Mouse (Mus musculus) forebrain, embryonic 13.5 days (tissue): ENCODE data around the gene Wwp2. TPM values are rescaled to one million over a fixed set of nuclear protein-coding genes. Genes with fewer than 3 reads are reported as not detected.

ENCODE experiments used
- ATAC-seq: fragments of 200-750 bp; cut with Nextera tagmentation; 2 replicates; pipeline ENCODE4 v1.8.0; 2017
- H3K27ac ChIP-seq: fragments of 300-500 bp; sonication (generic); 2 replicates; pipeline ENCODE4 v1.5.1; 2015; ENCODE audit warnings: inconsistent platforms, mild to moderate bottlenecking, moderate library complexity
- H3K27me3 ChIP-seq: fragments of 300-500 bp; sonication (generic); 2 replicates; pipeline ENCODE4 v1.6.1; 2015; ENCODE audit warnings: mild to moderate bottlenecking, inconsistent platforms
- H3K36me3 ChIP-seq: fragments of 300-500 bp; sonication (generic); 2 replicates; pipeline ENCODE4 v1.6.1; 2015; ENCODE audit warnings: mild to moderate bottlenecking, inconsistent platforms; ENCODE audit not compliant: poor library complexity, severe bottlenecking
- H3K4me1 ChIP-seq: fragments of 300-500 bp; sonication (generic); 2 replicates; pipeline ENCODE4 v1.6.1; 2015; ENCODE audit warnings: inconsistent platforms
- H3K4me2 ChIP-seq: fragments of 300-500 bp; sonication (generic); 2 replicates; pipeline ENCODE4 v1.6.1; 2015; ENCODE audit warnings: inconsistent platforms, mild to moderate bottlenecking, moderate library complexity
- H3K4me3 ChIP-seq: fragments of 300-500 bp; sonication (generic); 2 replicates; pipeline ENCODE4 v1.5.1; 2015; ENCODE audit warnings: mild to moderate bottlenecking, inconsistent platforms
- H3K9ac ChIP-seq: fragments of 300-500 bp; sonication (generic); 2 replicates; pipeline ENCODE4 v1.6.1; 2015; ENCODE audit warnings: mild to moderate bottlenecking, inconsistent platforms
- H3K9me3 ChIP-seq: fragments of 300-500 bp; sonication (generic); replicated peaks from 2 replicates; pipeline ENCODE4 v1.6.1; 2016; ENCODE audit warnings: inconsistent platforms
- WGBS: fragments of 180-500 bp; shearing (Covaris S2); methylation state at CpG from one replicate; pipeline ENCODE4 v1.1.7; 2015; 5-methylcytosine and 5-hydroxymethylcytosine counted together
- polyA plus RNA-seq: library from polyadenylated mRNA; unstranded; fragments of >200 nt; fragmentation: Nextera tagmentation; extraction: Ambion mirVana; gene quantifications from 2 replicates; pipeline ENCODE4 v1.2.1, GENCODE M21; 2015

The Wwp2 gene
- polyA plus RNA-seq, 1 experiment from 2014 or later, result 40.8 TPM

- H3K27me3 ChIP-seq, result no peaks in the 10 kb centered on the region
- H3K27ac ChIP-seq, result no peak overlapping the region
- no peak overlapping the region for H3K4me3 ChIP-seq
- H3K9me3 ChIP-seq, result no peaks in the 10 kb centered on the region
- ATAC-seq, result no peak
- 83% methylated on average over 4 of the region's 4 CpGs for WGBS
- H3K36me3 ChIP-seq, result peaks cover 9% of the 10 kb centered on the region
- no peak overlapping the region for H3K9ac ChIP-seq
- no peak overlapping the region for H3K4me2 ChIP-seq
- H3K4me1 ChIP-seq, result peaks cover 19% of the 10 kb centered on the region
These were observed 32.1 kb upstream of the Wwp2 start for GRCm38 (mm10) chr8:107404057-107404456.

- peaks cover 14% of the 10 kb centered on the region; the same call in 1 of the 2 replicates for H3K4me1 ChIP-seq
- H3K27ac ChIP-seq, result no peak overlapping the region
- no peaks in the 10 kb centered on the region for H3K27me3 ChIP-seq
- H3K4me3 ChIP-seq, result no peak overlapping the region
- no peak for ATAC-seq
- H3K36me3 ChIP-seq, result peaks cover 26% of the 10 kb centered on the region
- 64% methylated on average over 3 of the region's 3 CpGs for WGBS
- H3K9me3 ChIP-seq, result no peaks in the 10 kb centered on the region
- no peak overlapping the region for H3K9ac ChIP-seq
- no peak overlapping the region for H3K4me2 ChIP-seq
These were observed 30.2 kb upstream of the Wwp2 start for GRCm38 (mm10) chr8:107405935-107406334.

GRCm38 (mm10) chr8:107411391-107411790 lies 24.8 kb upstream of the Wwp2 start:
- Histone ChIP-seq H3K4me1 (no peaks in the 10 kb centered on the region), H3K27ac (no peak overlapping the region), H3K36me3 (peaks cover 80% of the 10 kb centered on the region), H3K4me2 (no peak overlapping the region), H3K9me3 (no peaks in the 10 kb centered on the region), H3K4me3 (no peak overlapping the region), H3K27me3 (no peaks in the 10 kb centered on the region), H3K9ac (no peak overlapping the region)
- 71% methylated on average over 4 of the region's 4 CpGs for WGBS
- ATAC-seq, result no peak

GRCm38 (mm10) chr8:107412552-107412951 lies 23.6 kb upstream of the Wwp2 start:
- Histone ChIP-seq H3K36me3 (peaks cover 92% of the 10 kb centered on the region), H3K4me1 (no peaks in the 10 kb centered on the region), H3K9me3 (no peaks in the 10 kb centered on the region), H3K4me2 (no peak overlapping the region), H3K9ac (no peak overlapping the region), H3K4me3 (no peak overlapping the region), H3K27me3 (no peaks in the 10 kb centered on the region), H3K27ac (no peak overlapping the region)
- ATAC-seq, result no peak
- 91% methylated on average over 8 of the region's 8 CpGs for WGBS

- Histone ChIP-seq H3K9ac (no peak overlapping the region), H3K27ac (no peak overlapping the region), H3K4me1 (no peaks in the 10 kb centered on the region), H3K27me3 (no peaks in the 10 kb centered on the region), H3K4me3 (no peak overlapping the region), H3K36me3 (peaks cover 98% of the 10 kb centered on the region), H3K9me3 (no peaks in the 10 kb centered on the region), H3K4me2 (no peak overlapping the region)
- WGBS, result 88% methylated on average over 10 of the region's 10 CpGs
- no peak for ATAC-seq
These were observed 22.3 kb upstream of the Wwp2 start for GRCm38 (mm10) chr8:107413881-107414280.

- Histone ChIP-seq H3K4me1 (peaks cover 4% of the 10 kb centered on the region; the same call in 1 of the 2 replicates), H3K36me3 (peaks cover 100% of the 10 kb centered on the region), H3K9me3 (no peaks in the 10 kb centered on the region), H3K4me2 (no peak overlapping the region), H3K27ac (no peak overlapping the region), H3K4me3 (no peak overlapping the region), H3K27me3 (no peaks in the 10 kb centered on the region), H3K9ac (no peak overlapping the region)
- no peak for ATAC-seq
- 84% methylated on average over 12 of the region's 12 CpGs for whole genome bisulfite sequencing
These were observed 19.2 kb upstream of the Wwp2 start for GRCm38 (mm10) chr8:107417001-107417400.

GRCm38 (mm10) chr8:107424176-107424575 lies 12.0 kb upstream of the Wwp2 start:
- peak overlapping the region; percentile 85 for H3K4me3 ChIP-seq
- 31% methylated on average over 9 of the region's 9 CpGs for WGBS
- no peak overlapping the region for H3K27ac ChIP-seq
- peaks cover 8% of the 10 kb centered on the region; the same call in 1 of the 2 replicates for H3K27me3 ChIP-seq
- no peak; the same call in 1 of the 2 replicates for ATAC-seq
- peaks cover 38% of the 10 kb centered on the region for H3K36me3 ChIP-seq
- H3K9me3 ChIP-seq, result no peaks in the 10 kb centered on the region
- H3K9ac ChIP-seq, result peak overlapping the region; percentile 90
- H3K4me2 ChIP-seq, result peak overlapping the region; percentile 74
- H3K4me1 ChIP-seq, result peaks cover 21% of the 10 kb centered on the region

- peak within 1 kb of the TSS; percentile 74 for H3K4me2 ChIP-seq
- ATAC-seq, result peak; percentile 99
- H3K9ac ChIP-seq, result peak within 1 kb of the TSS; percentile 90
- H3K4me3 ChIP-seq, result peak within 1 kb of the TSS; percentile 85
- under 1% methylated on average over 50 of the region's 50 CpGs for WGBS
- peaks cover 8% of the 10 kb centered on the region; the same call in 1 of the 2 replicates for H3K27me3 ChIP-seq
- no peaks in the 10 kb centered on the region for H3K9me3 ChIP-seq
- H3K4me1 ChIP-seq, result peaks cover 21% of the 10 kb centered on the region
- H3K27ac ChIP-seq, result peak within 1 kb of the TSS; percentile 58; the same call in 1 of the 2 replicates
- H3K36me3 ChIP-seq, result peaks cover 33% of the 10 kb centered on the region
These were observed 11.5 kb upstream of the Wwp2 start, which contains the start of gene Nob1 for GRCm38 (mm10) chr8:107424597-107425229. Nob1 (minus strand) TSS chr8:107425051.

- no peaks in the 10 kb centered on the region for H3K9me3 ChIP-seq
- H3K4me3 ChIP-seq, result peak overlapping the region; percentile 85
- no peak for ATAC-seq
- WGBS, result 46% methylated on average over 8 of the region's 8 CpGs
- H3K36me3 ChIP-seq, result peaks cover 28% of the 10 kb centered on the region
- H3K9ac ChIP-seq, result no peak overlapping the region
- peaks cover 8% of the 10 kb centered on the region; the same call in 1 of the 2 replicates for H3K27me3 ChIP-seq
- H3K27ac ChIP-seq, result no peak overlapping the region
- peaks cover 21% of the 10 kb centered on the region for H3K4me1 ChIP-seq
- no peak overlapping the region for H3K4me2 ChIP-seq
These were observed 11.0 kb upstream of the Wwp2 start for GRCm38 (mm10) chr8:107425230-107425597.

- Histone ChIP-seq H3K27me3 (peaks cover 8% of the 10 kb centered on the region; the same call in 1 of the 2 replicates), H3K27ac (no peak overlapping the region), H3K9ac (no peak overlapping the region), H3K36me3 (no peaks in the 10 kb centered on the region), H3K4me1 (peaks cover 5% of the 10 kb centered on the region; the same call in 1 of the 2 replicates), H3K4me2 (no peak overlapping the region), H3K4me3 (no peak overlapping the region), H3K9me3 (no peaks in the 10 kb centered on the region)
- no peak for ATAC-seq
- WGBS, result 81% methylated on average over 8 of the region's 8 CpGs
These were observed 5.3 kb upstream of the Wwp2 start for GRCm38 (mm10) chr8:107430821-107431220.

GRCm38 (mm10) chr8:107435421-107435961 lies 674 bp upstream of the Wwp2 start:
- H3K27ac ChIP-seq, result peak overlapping the region; percentile 80; the same call in 1 of the 2 replicates
- H3K4me3 ChIP-seq, result peak overlapping the region; percentile 80
- peak overlapping the region; percentile 90 for H3K9ac ChIP-seq
- H3K36me3 ChIP-seq, result no peaks in the 10 kb centered on the region
- peak overlapping the region; percentile 73 for H3K4me2 ChIP-seq
- H3K4me1 ChIP-seq, result peaks cover 16% of the 10 kb centered on the region
- no peaks in the 10 kb centered on the region for H3K9me3 ChIP-seq
- ATAC-seq, result 0 out of 2 replicates have a peak, but pooled peaks have one; percentile 2
- 35% methylated on average over 11 of the region's 11 CpGs for WGBS
- no peaks in the 10 kb centered on the region for H3K27me3 ChIP-seq

GRCm38 (mm10) chr8:107436841-107437421 lies 766 bp downstream of the Wwp2 start:
- no peaks in the 10 kb centered on the region for H3K9me3 ChIP-seq
- peak overlapping the region; percentile 80; the same call in 1 of the 2 replicates for H3K27ac ChIP-seq
- 9% methylated on average over 16 of the region's 16 CpGs for WGBS
- H3K9ac ChIP-seq, result peak overlapping the region; percentile 90
- H3K4me2 ChIP-seq, result peak overlapping the region; percentile 73
- peaks cover 16% of the 10 kb centered on the region for H3K4me1 ChIP-seq
- H3K36me3 ChIP-seq, result no peaks in the 10 kb centered on the region
- ATAC-seq, result no peak
- H3K4me3 ChIP-seq, result peak overlapping the region; percentile 80
- no peaks in the 10 kb centered on the region for H3K27me3 ChIP-seq
